Mouse (Mus musculus): ENCODE measurements at regions not wholly inside any gene's neighbourhood (a gene's known extent, or its start where the extent isn't known, plus 50 kb on each side); places are given as distances from the start of the nearest gene placed in this dataset.

DNA sequence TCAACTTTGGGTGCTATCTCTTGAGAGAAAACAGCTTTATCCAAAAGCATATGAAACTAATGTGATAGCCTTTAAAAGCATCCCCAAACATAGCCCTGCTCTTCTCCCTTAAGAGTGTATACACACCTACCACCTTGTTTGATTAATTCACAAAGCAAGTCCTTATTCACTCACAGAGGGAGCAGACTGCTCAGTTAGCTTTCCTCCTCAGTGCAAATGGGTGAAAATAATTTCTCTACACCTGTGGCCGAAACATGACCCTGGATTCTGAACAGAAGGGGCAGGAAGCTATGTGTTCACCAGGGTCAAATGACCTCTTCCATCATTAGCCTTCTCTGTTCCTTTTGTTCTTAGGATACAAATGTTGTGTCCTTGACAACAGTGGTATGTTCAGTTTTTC is 181.2 kb upstream of the Camk1g start:
- no peak for DNase-seq

DNA sequence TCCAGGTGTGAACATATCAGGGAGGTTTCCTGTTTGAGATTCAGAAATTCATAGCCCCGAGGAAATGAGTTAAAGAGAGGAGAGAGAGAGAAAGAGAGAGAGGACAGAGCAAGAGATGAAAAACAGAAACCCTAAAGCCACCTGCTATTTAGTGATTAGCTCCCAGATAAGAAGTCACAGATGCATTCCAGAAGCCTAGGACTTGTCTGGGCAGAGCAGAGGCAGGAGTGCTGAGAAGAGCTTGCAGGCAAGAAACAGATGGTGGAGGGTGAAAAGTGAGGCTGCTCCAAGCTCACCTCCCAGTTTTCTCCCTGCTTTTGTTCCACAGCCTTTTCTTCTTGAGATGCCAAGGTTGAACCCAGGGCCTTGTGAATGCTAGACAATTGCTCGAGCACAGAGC is 180.7 kb upstream of the Camk1g start:
- no peak for DNase-seq

DNA sequence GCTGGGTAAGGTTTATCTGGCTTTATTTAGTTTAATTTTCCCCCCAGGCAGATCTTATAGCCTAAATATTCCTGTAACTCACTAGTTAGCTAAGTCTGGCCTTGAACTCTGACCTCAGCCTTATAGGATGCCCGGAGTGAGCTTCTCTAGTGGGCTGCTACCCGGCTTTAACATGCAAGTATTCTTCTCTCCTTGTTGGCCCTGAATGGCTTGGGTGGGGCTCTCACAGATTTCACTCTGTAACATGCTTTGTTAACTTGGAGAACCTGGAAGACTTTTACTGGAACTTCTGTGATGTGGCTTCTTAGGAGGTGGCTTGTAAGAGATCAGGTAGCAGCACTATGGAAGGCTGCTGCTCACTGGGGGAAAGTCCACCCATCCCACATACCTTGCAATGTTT is 177.3 kb upstream of the Camk1g start:
- no peak for DNase-seq

DNA sequence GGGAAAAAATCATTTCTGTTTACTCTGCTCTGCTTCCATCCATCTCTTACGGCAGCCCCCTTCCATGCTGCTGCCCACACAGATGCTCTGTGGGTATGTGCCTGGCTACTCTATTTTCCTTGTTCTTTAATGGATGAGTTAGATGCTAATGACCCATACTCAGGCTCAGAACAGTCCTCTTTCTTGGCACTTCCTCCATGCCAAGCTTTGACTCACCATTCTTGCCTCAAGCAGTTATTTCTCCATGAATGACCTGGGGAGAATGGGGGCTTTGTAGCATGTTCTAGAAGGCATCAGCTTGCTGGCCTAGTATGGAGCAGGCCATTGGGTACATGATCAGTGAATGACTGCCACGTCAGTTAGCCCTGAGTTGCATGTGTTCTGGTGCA is 175.9 kb upstream of the Camk1g start:
- no peak for DNase-seq

GRCm38 (mm10) chr1:193545406-193546043 is 175.4 kb upstream of the Camk1g start:
- no peak for DNase-seq

- DNase-seq = no peak
Observed at GRCm38 (mm10) chr1:193544804-193545203, 174.7 kb upstream of the Camk1g start.

DNA sequence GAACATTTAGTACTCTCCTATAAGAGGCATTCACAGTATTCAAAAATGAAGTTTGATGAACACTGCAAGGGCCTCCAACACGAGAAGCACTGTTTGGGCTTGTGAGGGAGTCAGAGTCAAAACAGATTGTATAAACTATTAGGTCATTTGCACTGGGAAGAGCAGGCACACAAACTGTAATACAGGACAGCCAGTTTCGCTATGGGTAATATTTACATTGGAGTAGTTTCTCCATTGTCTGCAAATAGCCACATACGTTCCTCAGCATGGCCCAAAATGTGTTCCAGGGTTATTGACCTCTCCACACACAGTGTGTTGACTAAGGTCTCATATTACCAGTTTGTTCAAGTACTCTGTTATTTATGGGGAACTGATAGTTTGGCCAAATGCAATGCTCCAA is 173.7 kb upstream of the Camk1g start:
- DNase-seq = no peak

- no peak for DNase-seq
Observed at GRCm38 (mm10) chr1:193543284-193543683, 173.2 kb upstream of the Camk1g start.

GRCm38 (mm10) chr1:193541934-193542580 is 172.0 kb upstream of the Camk1g start:
- peak; percentile 5 for DNase-seq

GRCm38 (mm10) chr1:193541281-193541680 is 171.2 kb upstream of the Camk1g start:
- DNase-seq = no peak

DNA sequence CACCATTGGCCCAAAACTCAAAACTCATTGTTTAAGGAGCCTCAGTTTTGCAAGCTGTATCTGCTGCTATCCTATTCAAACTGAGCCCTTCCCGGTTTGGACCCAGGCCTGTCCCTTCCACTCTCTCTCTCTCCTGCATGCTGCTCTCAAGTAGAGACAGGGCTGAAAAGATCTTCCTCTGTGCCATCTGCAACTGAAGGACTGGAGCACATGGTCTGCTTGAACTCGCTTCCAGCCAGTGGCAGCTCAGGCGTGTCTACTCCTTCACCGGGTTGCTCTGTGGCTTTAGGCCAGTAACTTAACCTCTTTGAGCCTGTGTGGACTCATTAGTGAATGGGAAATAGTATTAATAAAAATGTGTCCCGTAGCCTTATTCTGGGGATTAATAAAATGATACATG is 170.4 kb upstream of the Camk1g start:
- no peak for DNase-seq

DNA sequence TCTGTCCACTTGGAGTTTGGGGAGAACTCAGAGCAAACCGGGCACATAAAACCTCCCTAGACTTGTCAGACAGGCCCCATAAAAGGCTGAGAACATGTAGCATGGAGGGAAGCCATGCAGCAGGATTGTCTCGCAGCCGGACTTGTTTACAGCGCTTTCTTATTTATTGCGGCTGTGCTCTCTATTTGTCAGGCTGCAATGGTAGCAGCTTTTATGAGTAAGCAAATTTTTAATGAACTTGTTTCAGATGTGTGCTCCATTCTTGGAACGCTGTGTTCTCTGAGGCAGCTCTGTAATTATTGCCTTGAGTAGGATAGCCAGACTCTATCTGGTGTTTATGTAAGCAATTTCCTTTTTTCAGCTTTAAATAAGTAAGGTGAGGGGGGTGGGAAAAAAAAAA is 169.2 kb upstream of the Camk1g start:
- DNase-seq = no peak

DNA sequence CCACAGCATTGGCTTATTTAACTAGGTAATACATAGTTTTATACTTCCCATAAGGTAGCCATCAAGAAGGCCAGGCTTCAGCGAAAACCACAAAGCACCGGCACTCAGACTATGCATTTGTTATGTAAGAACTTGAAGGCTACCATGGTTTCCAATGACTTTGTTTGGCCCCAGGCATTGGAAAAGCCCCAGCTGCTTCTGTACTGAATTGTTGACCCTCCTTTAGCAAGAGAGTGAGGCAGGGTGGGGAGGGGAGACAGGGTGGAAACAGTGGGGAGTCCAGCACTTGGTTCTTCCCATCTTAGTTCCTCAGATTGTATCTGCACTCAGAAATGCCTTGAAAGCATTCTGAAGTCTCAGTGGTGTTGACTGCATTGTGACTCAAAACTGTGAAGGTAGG is 168.3 kb upstream of the Camk1g start:
- DNase-seq = peak; percentile 14

GRCm38 (mm10) chr1:193537616-193538015 is 167.5 kb upstream of the Camk1g start:
- DNase-seq = no peak

- DNase-seq = no peak
Observed at GRCm38 (mm10) chr1:193536552-193536951, 166.5 kb upstream of the Camk1g start.

GRCm38 (mm10) chr1:193534449-193534848 is 164.4 kb upstream of the Camk1g start:
- DNase-seq = no peak

DNA sequence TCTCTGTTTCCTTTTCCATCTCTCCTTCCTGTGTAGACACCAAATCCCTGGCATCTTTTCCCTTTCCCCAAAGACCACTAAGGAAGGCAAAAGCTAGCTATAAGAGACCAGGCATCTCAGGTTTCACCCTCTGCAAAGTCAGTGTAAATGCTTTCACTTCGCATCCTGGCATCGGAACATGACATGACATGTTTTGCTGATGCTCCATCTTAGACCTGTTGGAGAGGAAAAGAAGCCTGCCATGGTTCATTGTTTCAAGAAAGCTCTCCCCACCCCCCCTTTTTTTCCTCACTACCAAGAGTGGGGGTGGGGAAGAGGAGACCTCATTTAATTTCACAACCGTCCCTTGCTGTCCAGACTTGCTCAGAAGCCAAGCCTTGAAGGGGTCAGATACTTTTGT is 156.4 kb upstream of the Camk1g start:
- DNase-seq = no peak

GRCm38 (mm10) chr1:193522007-193522406 is 151.9 kb upstream of the Camk1g start:
- DNase-seq = no peak

GRCm38 (mm10) chr1:193518840-193519239 is 148.7 kb upstream of the Camk1g start:
- no peak for DNase-seq

DNA sequence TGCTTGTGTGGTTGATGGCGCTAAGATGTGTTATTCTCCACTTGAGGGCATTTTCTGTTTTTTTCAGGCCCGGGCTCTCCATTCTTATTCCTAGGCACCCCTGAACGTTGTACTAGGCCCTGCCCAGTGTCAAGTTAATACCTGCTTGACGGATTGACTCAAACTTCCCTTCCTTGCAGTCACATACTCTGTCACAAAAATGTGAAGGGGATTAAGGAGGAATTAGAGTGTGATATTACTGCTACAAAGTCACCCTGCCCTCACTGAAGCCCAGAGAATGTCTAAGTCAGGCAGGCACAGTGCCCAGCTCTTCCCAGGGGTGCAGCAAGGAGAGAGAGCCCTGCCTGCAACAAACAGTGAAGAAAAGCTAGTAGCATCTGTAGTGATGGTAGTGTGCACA is 147.9 kb upstream of the Camk1g start:
- no peak for DNase-seq

GRCm38 (mm10) chr1:193517293-193517692 is 147.2 kb upstream of the Camk1g start:
- no peak for DNase-seq

- DNase-seq = no peak
Observed at GRCm38 (mm10) chr1:193516395-193516794, 146.3 kb upstream of the Camk1g start.

GRCm38 (mm10) chr1:193513929-193514710 is 144.0 kb upstream of the Camk1g start:
- DNase-seq = no peak
